Mouse (Mus musculus) stomach, postnatal 0 days (tissue): ENCODE results near the gene Top2b. TPM values are rescaled to one million over a fixed set of nuclear protein-coding genes. Genes with fewer than 3 reads are reported as not detected.
A peak's percentile ranks its signal among the peaks of the same experiment; 100 is the strongest.

Source experiments
- ATAC-seq: fragments of 200-750 bp; cut with Nextera tagmentation; 2 replicates; pipeline ENCODE4 v1.8.0; 2017; ENCODE audit not compliant: low FRiP score, low TSS enrichment
- DNase-seq: peaks from one replicate; pipeline ENCODE4 v3.0.0-alpha.2; 2016; ENCODE audit warnings: low spot score
- H3K27ac ChIP-seq: fragments of 300-500 bp; sonication (generic); replicated peaks from 2 replicates; pipeline ENCODE4 v1.5.1; 2014; ENCODE audit warnings: mild to moderate bottlenecking, control low read depth
- H3K27me3 ChIP-seq: fragments of 300-500 bp; sonication (generic); 2 replicates; pipeline ENCODE4 v1.6.1; 2014; ENCODE audit warnings: low read length; ENCODE audit not compliant: control insufficient read depth, insufficient read depth
- H3K36me3 ChIP-seq: fragments of 300-500 bp; sonication (generic); 2 replicates; pipeline ENCODE4 v1.6.1; 2014; ENCODE audit warnings: low read length, mixed read lengths; ENCODE audit not compliant: control insufficient read depth, insufficient read depth
- H3K4me1 ChIP-seq: fragments of 300-500 bp; sonication (generic); replicated peaks from 2 replicates; pipeline ENCODE4 v1.6.1; 2014; ENCODE audit warnings: antibody characterized with exemption; ENCODE audit not compliant: control insufficient read depth, insufficient read depth
- H3K4me2 ChIP-seq: fragments of 300-500 bp; sonication (generic); replicated peaks from 2 replicates; pipeline ENCODE4 v1.6.1; 2014; ENCODE audit warnings: low read depth, mild to moderate bottlenecking, control low read depth, moderate library complexity
- H3K4me3 ChIP-seq: fragments of 300-500 bp; sonication (generic); 2 replicates; pipeline ENCODE4 v1.5.1; 2014; ENCODE audit warnings: low read depth, low read length, control low read depth
- H3K9ac ChIP-seq: fragments of 300-500 bp; sonication (generic); 2 replicates; pipeline ENCODE4 v1.6.1; 2014; ENCODE audit warnings: mild to moderate bottlenecking, low read length, control low read depth, mixed read lengths
- H3K9me3 ChIP-seq: fragments of 300-500 bp; sonication (generic); 2 replicates; pipeline ENCODE4 v1.6.1; 2016; ENCODE audit warnings: low read length; ENCODE audit not compliant: control insufficient read depth
- CTCF ChIP-seq: IDR thresholded peaks from 2 replicates; pipeline ENCODE4 v1.5.1; 2016; ENCODE audit warnings: antibody characterized with exemption, low read depth, mild to moderate bottlenecking, moderate library complexity
- EP300 ChIP-seq: optimal IDR thresholded peaks from 2 replicates; pipeline ENCODE3; 2016; ENCODE audit warnings: antibody characterized with exemption
- WGBS: fragments of 180-500 bp; shearing (Covaris S2); extraction: QIAGEN DNeasy Blood & Tissue Kit; methylation state at CpG from one replicate; pipeline ENCODE4 v1.1.7; 2014; 5-methylcytosine and 5-hydroxymethylcytosine counted together
- polyA plus RNA-seq: library from polyadenylated mRNA; unstranded; fragments of >200 nt; fragmentation: Nextera tagmentation; extraction: Ambion mirVana; gene quantifications from 2 replicates; pipeline ENCODE4 v1.2.1, GENCODE M21; 2015

The Top2b gene
- 18.6 and 21.3 TPM in 2 replicates for polyA plus RNA-seq

GRCm38 (mm10) chr14:16364878-16365337, at the start of gene Top2b:
TSS of gene Top2b (plus strand) at chr14:16365179.
- no peaks in the 10 kb centered on the region for H3K36me3 ChIP-seq

DNA sequence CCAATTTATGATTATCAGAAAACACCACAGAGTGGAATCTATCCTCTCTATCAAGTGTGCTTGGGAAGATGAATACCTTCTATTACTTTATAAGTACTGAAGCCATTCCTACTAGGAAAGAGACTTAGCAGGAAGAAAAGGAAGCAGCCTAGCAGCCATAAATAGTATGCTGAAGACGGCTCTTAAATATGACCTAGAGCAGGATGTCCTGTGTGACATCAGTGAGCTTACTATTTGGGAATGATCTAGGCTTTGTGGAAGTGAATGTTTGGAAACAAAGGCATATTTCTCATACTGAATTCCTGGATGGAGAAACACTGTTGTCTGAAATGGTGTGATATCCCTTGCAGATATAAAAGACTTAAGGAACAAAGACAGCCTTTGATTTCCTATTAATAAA, 48.3 kb upstream of the Top2b start:
- WGBS, result 41% methylated on average over 1 of the region's 1 CpGs
- H3K4me1 ChIP-seq, result no peaks in the 10 kb centered on the region
- H3K27me3 ChIP-seq, result no peaks in the 10 kb centered on the region
- DNase-seq (no peak), ATAC-seq (no peak)
- no peaks in the 10 kb centered on the region for H3K36me3 ChIP-seq
- no peak overlapping the region for H3K27ac ChIP-seq
- no peak overlapping the region for H3K4me3 ChIP-seq
- no peaks in the 10 kb centered on the region for H3K9me3 ChIP-seq
- no peak overlapping the region for H3K9ac ChIP-seq
- H3K4me2 ChIP-seq, result no peak overlapping the region
- TF ChIP-seq EP300 (no peak), CTCF (no peak)

More at GRCm38 (mm10) chr14:16364878-16365337, at the start of gene Top2b:
- DNase-seq (peak; percentile 97), ATAC-seq (peak; percentile 99)
- Histone ChIP-seq H3K27ac (peak within 1 kb of the TSS; percentile 99), H3K4me2 (peak within 1 kb of the TSS; percentile 92), H3K4me1 (no peaks in the 10 kb centered on the region; the same call in 1 of the 2 replicates), H3K9ac (peak within 1 kb of the TSS; percentile 96), H3K9me3 (no peaks in the 10 kb centered on the region), H3K4me3 (peak within 1 kb of the TSS; percentile 95), H3K27me3 (no peaks in the 10 kb centered on the region)
- no peak for TF ChIP-seq CTCF
- WGBS, result 1% methylated on average over 32 of the region's 32 CpGs

- Histone ChIP-seq H3K9me3 (no peaks in the 10 kb centered on the region), H3K36me3 (no peaks in the 10 kb centered on the region), H3K4me1 (no peaks in the 10 kb centered on the region), H3K4me2 (no peak overlapping the region), H3K9ac (no peak overlapping the region), H3K4me3 (no peak overlapping the region), H3K27ac (no peak overlapping the region), H3K27me3 (no peaks in the 10 kb centered on the region)
- 86% methylated on average over 2 of the region's 2 CpGs for WGBS
- DNase-seq (no peak), ATAC-seq (no peak)
- TF ChIP-seq CTCF, result no peak
- TF ChIP-seq EP300, result no peak
Measured at GRCm38 (mm10) chr14:16319818-16320217, 45.2 kb upstream of the Top2b start.

- DNase-seq, result no peak
- H3K4me1 ChIP-seq, result no peaks in the 10 kb centered on the region
- no peak overlapping the region for H3K9ac ChIP-seq
- no peak overlapping the region for H3K4me3 ChIP-seq
- no peaks in the 10 kb centered on the region for H3K27me3 ChIP-seq
- H3K36me3 ChIP-seq, result no peaks in the 10 kb centered on the region
- 68% methylated on average over 4 of the region's 4 CpGs for WGBS
- H3K4me2 ChIP-seq, result no peak overlapping the region
- no peak for TF ChIP-seq CTCF
- TF ChIP-seq EP300, result peak; percentile 41
- no peak overlapping the region for H3K27ac ChIP-seq
- ATAC-seq, result no peak
- H3K9me3 ChIP-seq, result no peaks in the 10 kb centered on the region
Measured at GRCm38 (mm10) chr14:16324394-16324793, 40.6 kb upstream of the Top2b start.

GRCm38 (mm10) chr14:16325208-16325607, 39.8 kb upstream of the Top2b start:
- Histone ChIP-seq H3K27me3 (no peaks in the 10 kb centered on the region), H3K27ac (no peak overlapping the region), H3K4me1 (no peaks in the 10 kb centered on the region), H3K4me2 (no peak overlapping the region), H3K9ac (no peak overlapping the region), H3K36me3 (no peaks in the 10 kb centered on the region), H3K9me3 (no peaks in the 10 kb centered on the region), H3K4me3 (no peak overlapping the region)
- ATAC-seq (no peak), DNase-seq (no peak)
- 29% methylated on average over 1 of the region's 1 CpGs for WGBS
- TF ChIP-seq CTCF (peak; percentile 56), EP300 (no peak)

DNA sequence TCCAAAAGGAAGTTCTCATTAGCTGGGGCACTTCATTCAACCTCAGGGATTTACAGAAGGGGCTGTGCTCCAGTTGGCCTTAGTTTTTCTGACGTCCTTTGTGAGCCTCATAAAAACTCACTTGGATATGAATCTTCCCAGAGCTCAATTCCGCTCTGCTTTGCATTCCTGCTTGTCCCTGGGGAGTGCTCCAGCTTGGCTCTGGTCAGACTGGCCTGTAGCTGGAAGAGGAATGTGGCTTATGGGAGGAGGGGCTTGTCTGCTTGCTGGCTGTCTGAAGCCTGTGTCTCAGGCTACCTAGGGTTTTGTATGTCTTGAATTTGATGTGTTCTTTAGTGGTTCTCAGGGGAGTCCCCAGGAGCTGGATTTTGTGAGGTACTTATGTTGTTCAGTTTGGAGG, 36.4 kb upstream of the Top2b start:
- Histone ChIP-seq H3K9ac (no peak overlapping the region), H3K36me3 (no peaks in the 10 kb centered on the region), H3K4me3 (no peak overlapping the region), H3K4me2 (no peak overlapping the region), H3K27me3 (no peaks in the 10 kb centered on the region), H3K9me3 (no peaks in the 10 kb centered on the region), H3K4me1 (no peaks in the 10 kb centered on the region), H3K27ac (peak overlapping the region; percentile 69; the same call in 1 of the 2 replicates)
- DNase-seq, result peak; percentile 26
- peak; percentile 74; the same call in 1 of the 2 replicates for ATAC-seq
- TF ChIP-seq CTCF (no peak), EP300 (no peak)
- 10% methylated on average over 2 of the region's 2 CpGs for WGBS
